Mouse (Mus musculus): Measurements from ENCODE around the gene Nxf1.

DNA sequence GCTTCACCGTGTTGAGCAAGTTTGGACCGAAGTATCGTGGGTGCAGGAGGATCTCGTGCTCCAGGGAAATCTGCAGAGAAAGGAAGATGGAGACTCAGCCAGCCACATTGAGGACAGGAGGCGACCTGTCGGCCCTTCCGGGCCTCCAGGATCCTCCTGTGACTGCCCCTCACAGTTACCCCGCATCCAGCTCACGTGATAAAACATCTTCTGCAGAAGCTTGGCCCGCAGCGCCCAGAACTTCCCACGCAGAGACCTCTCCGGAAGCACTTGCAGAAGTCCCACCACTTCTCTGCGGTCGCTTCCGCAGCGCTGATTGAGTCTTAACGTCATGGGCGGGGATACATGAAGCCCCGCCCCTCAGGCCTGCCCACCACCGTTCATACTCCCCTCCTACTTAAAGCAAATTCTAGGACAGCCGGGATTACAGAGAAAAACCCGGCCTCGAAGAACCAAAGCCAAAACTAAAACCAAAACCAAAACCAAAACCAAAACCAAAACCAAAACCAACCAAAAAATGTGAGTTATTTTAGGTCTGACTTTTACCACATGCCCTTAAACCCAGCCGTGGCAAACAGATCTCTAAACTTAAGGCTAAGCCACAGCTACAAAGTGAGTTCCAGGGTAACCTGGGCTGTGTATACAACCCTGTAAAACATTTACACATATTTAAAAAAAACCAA is 41.5 kb downstream of the Nxf1 start, which contains the start of gene Polr2g:
- TF ChIP-seq CTCF (IDR thresholded peaks at IDR 0.05; ENCODE audit: control insufficient read depth, insufficient read depth, insufficient replicate concordance, low read depth, low read length): no peak
- TF ChIP-seq POLR2A (IDR thresholded peaks at IDR 0.05; ENCODE audit: control insufficient read depth, low read depth, low read length): peak; percentile 79
